Mouse (Mus musculus): ENCODE results near the gene Syn3.

DNA sequence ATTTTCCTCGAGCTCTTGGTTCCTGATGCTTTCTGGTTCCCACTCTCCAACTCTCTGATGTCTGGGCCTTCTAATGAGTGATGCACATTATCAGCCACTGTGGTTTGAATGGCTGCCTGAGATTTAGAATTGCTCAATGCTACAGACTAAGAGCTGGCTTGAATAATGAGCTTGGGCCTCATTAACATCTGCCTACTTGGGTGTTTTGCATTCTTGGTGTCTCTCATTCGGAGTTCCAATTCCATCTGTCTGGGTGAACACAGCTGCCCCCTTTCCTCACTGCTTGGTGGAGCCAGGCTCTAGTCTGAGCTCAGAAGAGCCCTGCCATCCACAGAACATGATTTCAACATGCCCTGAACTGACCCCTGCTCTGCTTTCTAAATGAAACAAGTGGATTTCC lies 108.8 kb downstream of the Syn3 start:
- no peak for TF ChIP-seq CTCF (IDR thresholded peaks at IDR 0.05; ENCODE audit: borderline replicate concordance, extremely low read depth, insufficient read depth, insufficient read length)
- TF ChIP-seq POLR2A (IDR thresholded peaks at IDR 0.05; ENCODE audit: borderline replicate concordance, extremely low read depth, insufficient read depth, insufficient read length, poor library complexity, severe bottlenecking), result no peak
